Mouse (Mus musculus): Measurements from ENCODE around the gene Vtcn1. TPM values are rescaled to one million over a fixed set of nuclear protein-coding genes. Genes with fewer than 3 reads are reported as not detected.

Vtcn1 gene
- polyA plus RNA-seq, 1 experiment from 2014 or later = 0.81 TPM

DNA sequence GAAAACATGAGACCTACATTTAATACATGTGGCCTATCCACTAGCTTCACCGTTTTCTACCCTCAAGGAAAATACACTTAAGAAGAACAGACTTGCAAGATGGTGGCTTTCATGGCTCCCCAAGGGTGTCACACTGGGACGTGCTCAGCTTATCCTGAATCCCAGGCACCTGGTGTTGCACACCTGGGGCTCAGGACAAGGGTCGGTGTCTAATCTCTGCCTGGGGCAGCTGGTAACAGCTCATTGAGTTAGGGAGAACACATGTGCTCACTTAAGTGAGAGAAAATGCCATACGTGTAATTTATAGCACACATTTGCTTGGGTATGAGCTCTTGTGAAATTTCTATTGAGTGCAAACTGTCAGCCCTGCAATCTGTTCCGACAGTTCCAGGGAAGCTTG lies 19.1 kb downstream of the Vtcn1 start:
- Histone ChIP-seq H3K9ac (replicated peaks; ENCODE audit: low read depth) (no peak overlapping the region), H3K4me1 (ENCODE audit: insufficient read depth, low read depth, low read length) (no peaks in the 10 kb centered on the region), H3K4me3 (ENCODE audit: low read depth, low read length) (no peak overlapping the region), H3K4me2 (replicated peaks; ENCODE audit: low read depth, low read length) (no peak overlapping the region), H3K36me3 (ENCODE audit: insufficient read depth, low read length) (no peaks in the 10 kb centered on the region), H3K9me3 (ENCODE audit: low read length) (no peaks in the 10 kb centered on the region), H3K27me3 (replicated peaks; ENCODE audit: insufficient read depth, low read length) (no peaks in the 10 kb centered on the region), H3K27ac (ENCODE audit: low read length) (no peak overlapping the region)
- no peak for ATAC-seq
- TF ChIP-seq EP300 (IDR thresholded peaks at IDR 0.05) (no peak), CTCF (IDR thresholded peaks at IDR 0.05) (no peak)
- no peak for DNase-seq (ENCODE audit: low spot score)
- WGBS = 61% methylated on average over 5 of the region's 5 CpGs

DNA sequence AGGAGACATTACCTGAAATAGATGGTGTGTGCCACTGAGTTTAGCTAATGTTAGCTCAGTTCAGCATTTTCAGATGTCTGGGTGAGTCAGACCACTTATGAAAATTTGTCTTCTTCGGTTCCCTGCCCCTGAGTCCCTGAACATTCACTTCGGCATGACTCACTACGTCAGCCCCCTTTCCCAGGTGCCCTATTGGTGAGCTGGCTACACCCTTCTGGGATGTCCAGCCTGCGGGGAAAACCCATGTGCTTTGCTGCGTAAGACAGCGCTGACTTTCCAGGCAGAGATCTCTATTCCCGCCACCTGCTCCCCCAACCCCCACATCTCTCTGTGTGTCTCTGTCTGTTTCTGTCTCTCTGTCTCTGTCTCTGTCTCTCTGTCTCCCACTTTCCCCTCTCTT lies 23.1 kb downstream of the Vtcn1 start:
- H3K36me3 ChIP-seq (ENCODE audit: insufficient read depth, low read length) = no peaks in the 10 kb centered on the region
- ATAC-seq (no peak), DNase-seq (ENCODE audit: low spot score) (no peak)
- H3K9me3 ChIP-seq (ENCODE audit: low read length) = no peaks in the 10 kb centered on the region
- H3K9ac ChIP-seq (replicated peaks; ENCODE audit: low read depth) = no peak overlapping the region
- no peak overlapping the region for H3K4me3 ChIP-seq (ENCODE audit: low read depth, low read length)
- H3K4me2 ChIP-seq (replicated peaks; ENCODE audit: low read depth, low read length) = no peak overlapping the region
- 74% methylated on average over 7 of the region's 7 CpGs for WGBS
- no peak for TF ChIP-seq EP300 (IDR thresholded peaks at IDR 0.05)
- no peak for TF ChIP-seq CTCF (IDR thresholded peaks at IDR 0.05)
- no peaks in the 10 kb centered on the region for H3K4me1 ChIP-seq (ENCODE audit: insufficient read depth, low read depth, low read length)
- H3K27ac ChIP-seq (ENCODE audit: low read length) = no peak overlapping the region
- no peaks in the 10 kb centered on the region for H3K27me3 ChIP-seq (replicated peaks; ENCODE audit: insufficient read depth, low read length)

DNA sequence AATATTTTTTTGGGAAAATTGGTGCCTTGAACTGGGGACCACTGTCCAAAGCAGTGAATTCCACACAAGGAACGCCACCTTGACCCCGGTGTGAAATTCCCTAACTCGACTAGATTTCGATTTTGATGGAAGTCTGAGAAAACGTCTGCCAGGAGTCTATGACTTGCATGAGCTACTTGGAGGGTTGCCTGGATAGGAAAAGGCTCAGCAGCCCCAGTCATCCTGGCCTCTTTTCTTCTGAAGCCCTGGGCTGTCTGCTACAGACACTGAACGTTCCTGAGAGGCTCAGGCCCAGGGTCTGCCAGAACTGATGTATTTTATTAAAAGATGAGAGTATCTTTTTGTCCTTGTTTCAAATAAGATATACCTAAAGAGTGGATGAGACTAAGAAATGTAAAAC lies 25.2 kb downstream of the Vtcn1 start:
- DNase-seq (ENCODE audit: low spot score) = no peak

DNA sequence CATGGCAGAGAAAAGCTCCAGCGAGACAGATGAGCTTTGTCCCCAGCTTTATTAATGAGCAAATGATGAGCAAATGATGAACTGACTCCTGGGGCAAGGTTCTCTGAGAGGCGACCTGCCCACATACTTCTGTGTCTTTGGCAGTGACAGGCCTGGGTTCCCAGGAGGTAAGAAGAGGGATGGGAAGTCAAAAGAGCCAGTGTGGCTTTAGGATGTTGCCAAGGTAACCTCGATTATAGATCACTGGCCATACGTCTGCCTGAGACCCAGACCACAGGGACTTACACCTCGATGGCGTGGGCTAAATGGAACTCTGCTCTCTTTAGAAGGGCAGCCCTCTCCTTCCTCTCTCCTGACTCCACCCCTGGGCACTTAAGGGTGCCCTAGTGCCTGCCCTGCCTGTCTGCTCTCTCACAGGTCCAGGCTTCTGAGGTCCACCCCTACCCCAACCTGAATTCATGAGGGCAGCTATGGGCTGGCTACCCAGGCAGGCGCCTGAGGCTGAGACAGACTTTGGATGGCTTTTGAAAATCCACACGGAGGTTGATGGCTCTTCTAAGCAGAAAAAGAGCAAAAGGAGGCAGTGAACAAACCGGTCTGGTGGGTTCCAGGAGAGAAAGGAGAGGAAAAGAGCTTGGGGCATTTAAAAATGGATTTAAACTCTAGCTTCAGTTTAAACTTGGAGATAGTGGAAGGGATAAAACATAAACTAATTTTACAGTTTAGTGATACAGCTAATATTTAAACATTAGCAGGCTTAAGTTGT lies 31.0 kb downstream of the Vtcn1 start:
- ATAC-seq = peak; percentile 81
- H3K4me1 ChIP-seq (ENCODE audit: insufficient read depth, low read depth, low read length) = no peaks in the 10 kb centered on the region
- peak; percentile 65 for DNase-seq (ENCODE audit: low spot score)

More for the DNA sequence above, 25.2 kb downstream of the Vtcn1 start:
- Histone ChIP-seq H3K4me3 (ENCODE audit: low read depth, low read length) (no peak overlapping the region), H3K27me3 (replicated peaks; ENCODE audit: insufficient read depth, low read length) (no peaks in the 10 kb centered on the region), H3K9ac (replicated peaks; ENCODE audit: low read depth) (no peak overlapping the region), H3K9me3 (ENCODE audit: low read length) (no peaks in the 10 kb centered on the region), H3K4me1 (ENCODE audit: insufficient read depth, low read depth, low read length) (no peaks in the 10 kb centered on the region), H3K36me3 (ENCODE audit: insufficient read depth, low read length) (no peaks in the 10 kb centered on the region), H3K27ac (ENCODE audit: low read length) (no peak overlapping the region), H3K4me2 (replicated peaks; ENCODE audit: low read depth, low read length) (no peak overlapping the region)
- WGBS = 72% methylated on average over 6 of the region's 6 CpGs
- no peak for ATAC-seq
- no peak for TF ChIP-seq CTCF (IDR thresholded peaks at IDR 0.05)
- no peak for TF ChIP-seq EP300 (IDR thresholded peaks at IDR 0.05)

DNA sequence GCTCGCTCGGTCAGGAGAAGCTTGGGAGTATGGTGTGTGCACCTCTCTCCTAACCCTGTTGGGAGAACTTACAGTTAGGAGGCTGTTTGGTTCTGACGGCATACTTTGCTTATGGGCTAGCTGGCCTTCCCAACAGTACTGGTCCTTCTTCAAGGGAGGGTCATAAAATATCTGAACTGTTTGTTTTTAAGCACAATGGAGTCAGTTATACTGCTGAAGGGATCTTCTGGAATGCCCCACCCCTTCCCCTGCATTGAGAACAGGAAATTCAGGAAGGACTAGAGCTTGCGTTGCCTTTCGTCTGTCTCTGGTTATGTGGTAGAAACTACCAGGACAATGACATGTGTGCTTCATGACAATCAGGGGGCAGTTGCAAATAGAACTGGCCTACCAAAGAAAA lies 31.9 kb downstream of the Vtcn1 start:
- peak; percentile 17 for DNase-seq (ENCODE audit: low spot score)
- H3K4me2 ChIP-seq (replicated peaks; ENCODE audit: low read depth, low read length) = no peak overlapping the region
- no peaks in the 10 kb centered on the region for H3K9me3 ChIP-seq (ENCODE audit: low read length)
- no peak overlapping the region for H3K27ac ChIP-seq (ENCODE audit: low read length)
- H3K4me1 ChIP-seq (ENCODE audit: insufficient read depth, low read depth, low read length) = no peaks in the 10 kb centered on the region
- ATAC-seq = peak; percentile 28; the same call in 1 of the 2 replicates
- TF ChIP-seq EP300 (IDR thresholded peaks at IDR 0.05) (no peak), CTCF (IDR thresholded peaks at IDR 0.05) (no peak)
- no peaks in the 10 kb centered on the region for H3K27me3 ChIP-seq (replicated peaks; ENCODE audit: insufficient read depth, low read length)
- H3K4me3 ChIP-seq (ENCODE audit: low read depth, low read length) = no peak overlapping the region
- no peaks in the 10 kb centered on the region for H3K36me3 ChIP-seq (ENCODE audit: insufficient read depth, low read length)
- WGBS = 43% methylated on average over 5 of the region's 5 CpGs
- H3K9ac ChIP-seq (replicated peaks; ENCODE audit: low read depth) = no peak overlapping the region

More for the DNA sequence above, 31.0 kb downstream of the Vtcn1 start:
- no peaks in the 10 kb centered on the region for H3K36me3 ChIP-seq (ENCODE audit: insufficient read depth, low read length)
- H3K4me3 ChIP-seq (ENCODE audit: low read depth, low read length) = no peak overlapping the region
- no peaks in the 10 kb centered on the region for H3K9me3 ChIP-seq (ENCODE audit: low read length)
- H3K27me3 ChIP-seq (replicated peaks; ENCODE audit: insufficient read depth, low read length) = no peaks in the 10 kb centered on the region
- WGBS = 39% methylated on average over 9 of the region's 9 CpGs
- H3K4me2 ChIP-seq (replicated peaks; ENCODE audit: low read depth, low read length) = no peak overlapping the region
- H3K27ac ChIP-seq (ENCODE audit: low read length) = no peak overlapping the region
- H3K9ac ChIP-seq (replicated peaks; ENCODE audit: low read depth) = no peak overlapping the region
- TF ChIP-seq CTCF (IDR thresholded peaks at IDR 0.05) (no peak), EP300 (IDR thresholded peaks at IDR 0.05) (no peak)

DNA sequence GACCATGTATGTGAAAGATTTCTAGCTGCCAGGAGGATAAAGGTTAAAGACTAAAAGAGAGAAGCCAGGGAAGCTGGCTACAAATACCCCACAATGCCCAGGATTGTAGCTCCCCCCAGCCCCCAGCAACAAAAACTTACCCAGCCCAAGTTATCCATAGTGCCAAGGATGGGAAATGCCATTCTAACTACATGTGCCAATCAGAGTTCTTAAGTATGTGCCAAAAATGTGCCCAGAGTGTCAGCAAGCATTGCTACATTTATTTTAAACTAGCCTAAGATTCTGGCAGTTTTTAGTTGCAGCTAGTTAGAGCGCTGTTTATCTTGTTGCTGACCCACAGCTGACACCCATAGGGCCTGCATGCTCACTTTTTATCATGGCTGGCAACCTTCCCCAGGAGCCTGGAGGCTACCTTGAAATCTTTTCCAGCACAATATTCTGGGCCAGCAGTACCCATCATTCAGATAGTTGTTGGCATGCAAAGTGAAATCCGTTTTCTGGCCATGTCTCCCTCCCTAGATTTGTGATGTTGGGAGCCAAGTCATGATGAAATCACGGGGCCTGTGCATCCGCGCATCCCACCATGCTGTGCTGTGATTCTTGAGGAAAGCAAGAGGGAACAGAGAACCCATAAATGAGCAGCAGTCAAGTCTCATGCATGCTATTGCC lies 33.2 kb downstream of the Vtcn1 start:
- 73% methylated on average over 5 of the region's 5 CpGs for WGBS
- no peak overlapping the region for H3K27ac ChIP-seq (ENCODE audit: low read length)
- H3K4me1 ChIP-seq (ENCODE audit: insufficient read depth, low read depth, low read length) = no peaks in the 10 kb centered on the region
- no peak for ATAC-seq
- H3K9ac ChIP-seq (replicated peaks; ENCODE audit: low read depth) = no peak overlapping the region
- DNase-seq (ENCODE audit: low spot score) = no peak
- no peaks in the 10 kb centered on the region for H3K36me3 ChIP-seq (ENCODE audit: insufficient read depth, low read length)
- H3K9me3 ChIP-seq (ENCODE audit: low read length) = no peaks in the 10 kb centered on the region
- no peak overlapping the region for H3K4me2 ChIP-seq (replicated peaks; ENCODE audit: low read depth, low read length)
- no peak overlapping the region for H3K4me3 ChIP-seq (ENCODE audit: low read depth, low read length)
- TF ChIP-seq EP300 (IDR thresholded peaks at IDR 0.05) (no peak), CTCF (IDR thresholded peaks at IDR 0.05) (no peak)
- H3K27me3 ChIP-seq (replicated peaks; ENCODE audit: insufficient read depth, low read length) = no peaks in the 10 kb centered on the region
